Mouse (Mus musculus): ENCODE measurements around the gene Dtx4. TPM values are rescaled to one million over a fixed set of nuclear protein-coding genes. Genes with fewer than 3 reads are reported as not detected.

Dtx4 gene
- polyA plus RNA-seq, 1 experiment from 2014 or later, result 54.9 TPM

- no peaks in the 10 kb centered on the region for H3K4me1 ChIP-seq
- 60% methylated on average over 1 of the region's 1 CpGs for WGBS
- H3K4me3 ChIP-seq, result no peak overlapping the region
- no peak for DNase-seq (ENCODE audit: low spot score)
- no peak overlapping the region for H3K27ac ChIP-seq (replicated peaks)
- no peaks in the 10 kb centered on the region for H3K36me3 ChIP-seq
- no peaks in the 10 kb centered on the region for H3K27me3 ChIP-seq (ENCODE audit: low read depth, poor library complexity, severe bottlenecking)
- H3K9me3 ChIP-seq (replicated peaks), result no peaks in the 10 kb centered on the region
These were observed 79.6 kb downstream of the Dtx4 start for GRCm38 (mm10) chr19:12421680-12422079.

GRCm38 (mm10) chr19:12420555-12420954, 80.7 kb downstream of the Dtx4 start:
- no peaks in the 10 kb centered on the region for H3K4me1 ChIP-seq
- H3K4me3 ChIP-seq, result no peak overlapping the region
- H3K27ac ChIP-seq (replicated peaks), result no peak overlapping the region
- DNase-seq (ENCODE audit: low spot score), result no peak
- no peaks in the 10 kb centered on the region for H3K36me3 ChIP-seq
- no peaks in the 10 kb centered on the region for H3K9me3 ChIP-seq (replicated peaks)
- H3K27me3 ChIP-seq (ENCODE audit: low read depth, poor library complexity, severe bottlenecking), result no peaks in the 10 kb centered on the region
- 86% methylated on average over 6 of the region's 6 CpGs for WGBS

- WGBS, result 80% methylated on average over 3 of the region's 3 CpGs
- H3K4me3 ChIP-seq, result no peak overlapping the region
- no peaks in the 10 kb centered on the region for H3K9me3 ChIP-seq (replicated peaks)
- no peak overlapping the region for H3K27ac ChIP-seq (replicated peaks)
- no peaks in the 10 kb centered on the region for H3K27me3 ChIP-seq (ENCODE audit: low read depth, poor library complexity, severe bottlenecking)
- H3K4me1 ChIP-seq, result no peaks in the 10 kb centered on the region
- H3K36me3 ChIP-seq, result no peaks in the 10 kb centered on the region
- DNase-seq (ENCODE audit: low spot score), result no peak
These were observed 82.9 kb downstream of the Dtx4 start for GRCm38 (mm10) chr19:12418312-12418711.

GRCm38 (mm10) chr19:12417361-12417760, 83.9 kb downstream of the Dtx4 start, which contains the start of gene Olfr1441:
TSS of gene Olfr1441 (plus strand) at chr19:12417433.
- no peaks in the 10 kb centered on the region for H3K4me1 ChIP-seq
- H3K4me3 ChIP-seq, result no peak within 1 kb of the TSS
- no peak within 1 kb of the TSS for H3K27ac ChIP-seq (replicated peaks)

More at GRCm38 (mm10) chr19:12417361-12417760, 83.9 kb downstream of the Dtx4 start, which contains the start of gene Olfr1441:
- H3K9me3 ChIP-seq (replicated peaks), result no peaks in the 10 kb centered on the region
- DNase-seq (ENCODE audit: low spot score), result no peak
- H3K27me3 ChIP-seq (ENCODE audit: low read depth, poor library complexity, severe bottlenecking), result no peaks in the 10 kb centered on the region
- H3K36me3 ChIP-seq, result no peaks in the 10 kb centered on the region

Other genes starting within 250 kb of the Dtx4 start
- gene Olfr235, start 240.4 kb downstream of the Dtx4 start, polyA plus RNA-seq (2016; fragmentation: Nextera tagmentation; extraction: Ambion mirVana), result not detected in 2 replicates
- gene Olfr1434, start 221.6 kb downstream of the Dtx4 start, polyA plus RNA-seq (2016; fragmentation: Nextera tagmentation; extraction: Ambion mirVana), result not detected in 2 replicates
- not detected in 2 replicates for gene Olfr1436, start 202.3 kb downstream of the Dtx4 start, polyA plus RNA-seq (2016; fragmentation: Nextera tagmentation; extraction: Ambion mirVana)
- gene Olfr1437, start 176.4 kb downstream of the Dtx4 start, polyA plus RNA-seq (2016; fragmentation: Nextera tagmentation; extraction: Ambion mirVana), result not detected in 2 replicates
- gene Olfr1438-ps1, start 165.5 kb downstream of the Dtx4 start, polyA plus RNA-seq (2016; fragmentation: Nextera tagmentation; extraction: Ambion mirVana), result not detected in 2 replicates
- gene Olfr1440, start 114.2 kb downstream of the Dtx4 start, polyA plus RNA-seq (2016; fragmentation: Nextera tagmentation; extraction: Ambion mirVana), result not detected in 2 replicates
- not detected in 2 replicates for gene Olfr1441, start 84.0 kb downstream of the Dtx4 start, polyA plus RNA-seq (2016; fragmentation: Nextera tagmentation; extraction: Ambion mirVana)
- not detected in 2 replicates for gene Pfpl, start 73.5 kb downstream of the Dtx4 start, polyA plus RNA-seq (2016; fragmentation: Nextera tagmentation; extraction: Ambion mirVana)
- 0.19 and 0.40 TPM in 2 replicates for gene Mpeg1, start 40.7 kb downstream of the Dtx4 start, polyA plus RNA-seq (2016; fragmentation: Nextera tagmentation; extraction: Ambion mirVana)
- 20.9 and 21.0 TPM in 2 replicates for gene Fam111a, start 44.3 kb upstream of the Dtx4 start, polyA plus RNA-seq (2016; fragmentation: Nextera tagmentation; extraction: Ambion mirVana)
- gene Gm4952, start 98.5 kb upstream of the Dtx4 start, polyA plus RNA-seq (2016; fragmentation: Nextera tagmentation; extraction: Ambion mirVana), result not detected in 2 replicates
- gene Glyat, start 131.9 kb upstream of the Dtx4 start, polyA plus RNA-seq (2016; fragmentation: Nextera tagmentation; extraction: Ambion mirVana), result not detected in 2 replicates
- gene Olfr1442, start 169.0 kb upstream of the Dtx4 start, polyA plus RNA-seq (2016; fragmentation: Nextera tagmentation; extraction: Ambion mirVana), result not detected in 2 replicates
- gene Olfr1443, start 176.7 kb upstream of the Dtx4 start, polyA plus RNA-seq (2016; fragmentation: Nextera tagmentation; extraction: Ambion mirVana), result not detected in 2 replicates
- gene Keg1, start 194.3 kb upstream of the Dtx4 start, polyA plus RNA-seq (2016; fragmentation: Nextera tagmentation; extraction: Ambion mirVana), result not detected in 2 replicates

Measured in midbrain, embryonic 10.5 days (tissue).